Mouse (Mus musculus) CH12.LX (cell line): ENCODE results near the gene Ip6k1.

Source experiments
- CTCF ChIP-seq, 2 experiments: IDR thresholded peaks in 1 of 2; conservative IDR thresholded peaks in 1 of 2; 2 replicates each; pipeline ENCODE4 v1.5.1; 2011 to 2012; ENCODE audit warnings: low read depth in 2 of 2, low read length in 2 of 2, improper control_type of control experiment in 1 of 2, inconsistent platforms in 1 of 2, mild to moderate bottlenecking in 1 of 2, moderate library complexity in 1 of 2
- ELF1 ChIP-seq: IDR thresholded peaks from 2 replicates; pipeline ENCODE4 v1.6.1; 2014; ENCODE audit warnings: low read depth, mild to moderate bottlenecking, inconsistent platforms, low read length, improper control_type of control experiment

DNA sequence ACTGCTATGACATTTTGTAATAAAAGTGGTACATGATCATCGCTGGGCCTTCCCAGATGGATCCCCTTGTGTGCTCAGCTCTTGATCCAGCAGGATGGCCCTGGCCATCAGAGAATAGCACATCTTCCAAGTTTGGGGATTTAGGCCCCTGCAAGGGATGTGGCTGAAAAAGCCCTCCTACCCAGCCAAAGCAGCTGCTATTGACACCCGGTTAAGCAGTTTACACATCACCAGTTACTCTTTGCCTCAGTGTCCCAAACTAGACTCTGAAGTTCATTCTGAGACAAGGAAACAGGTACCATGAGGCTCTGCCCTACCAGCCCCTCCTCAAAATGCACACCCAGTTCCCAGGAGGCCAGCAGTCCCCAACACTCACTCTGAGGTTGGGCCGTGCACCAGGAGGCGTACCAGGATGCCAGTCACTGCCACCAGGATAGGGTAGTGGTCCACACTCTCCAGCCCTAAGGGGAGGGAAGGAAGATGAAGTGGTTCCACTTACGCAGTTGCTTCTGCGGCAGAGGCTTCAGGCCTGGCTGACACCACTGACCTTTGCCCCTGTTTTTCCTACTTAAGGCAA is 53.4 kb downstream of the Ip6k1 start:
- TF ChIP-seq CTCF (conservative IDR thresholded peaks at IDR 0.05 in 1 of 2, IDR thresholded peaks at IDR 0.05 in 1 of 2; ENCODE audit: low read depth in 2 of 2, low read length in 2 of 2) = no peak
- TF ChIP-seq ELF1 = no peak
